Mouse (Mus musculus) yolk sac, embryonic 10.5 days (tissue): ENCODE data around the gene Olfr138.

Experiments
- DNase-seq: peaks from one replicate; pipeline ENCODE4 v3.0.0-alpha.2; 2017; ENCODE audit warnings: low spot score

Olfr138 gene

DNA sequence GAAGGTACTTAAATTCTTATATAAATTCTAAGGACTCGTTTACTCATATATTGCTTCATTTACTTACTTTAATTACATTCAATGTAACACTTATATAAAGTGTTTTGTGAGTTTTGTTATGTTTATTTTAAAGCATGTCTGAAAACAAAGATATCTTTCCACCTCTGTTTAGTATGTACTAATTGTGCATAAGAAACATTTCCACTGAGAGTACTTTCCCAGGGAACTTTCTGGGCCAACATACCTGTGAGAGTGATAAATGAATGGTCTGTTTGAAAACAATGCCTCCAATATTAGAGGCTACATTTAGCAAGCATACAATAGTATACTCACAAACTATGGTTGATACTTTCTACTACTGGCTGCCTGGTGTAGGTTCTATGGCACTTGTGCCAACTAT lies at the start of gene Olfr138:
TSS of gene Olfr138 (plus strand) at position 301 of the 400 bp plus-strand sequence.
- DNase-seq, result no peak

DNA sequence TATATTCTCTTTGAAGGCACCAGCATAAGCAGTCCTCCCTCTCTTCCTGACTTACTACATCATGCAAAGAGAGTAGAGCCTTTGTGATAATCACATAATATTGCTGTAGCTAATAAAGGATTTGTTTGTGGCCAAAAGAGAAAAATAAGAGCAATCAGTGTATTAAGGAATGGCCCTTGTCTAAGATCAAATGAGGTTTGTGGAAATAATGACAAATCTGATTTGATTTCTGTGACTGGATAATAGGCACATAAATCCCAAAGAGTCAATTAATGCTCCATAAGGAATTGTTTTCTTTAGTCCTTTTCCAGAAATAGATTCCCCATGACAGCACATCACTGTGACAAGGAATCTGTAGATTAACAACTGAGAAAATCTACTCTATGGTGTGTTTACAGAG lies 46.6 kb downstream of the Olfr138 start, which contains the start of gene Olfr137:
TSS of gene Olfr137 (minus strand) at position 101 of the 400 bp plus-strand sequence.
- DNase-seq, result no peak
